Mouse (Mus musculus): ENCODE results near the gene Clip4.
A peak's percentile ranks its signal among the peaks of the same experiment; 100 is the strongest.
"Not testable (repeated sequence)": the region's sequence is repeated elsewhere in the genome, so short reads cannot be mapped to it uniquely, and the experiment has no call there.

Gene Clip4

DNA sequence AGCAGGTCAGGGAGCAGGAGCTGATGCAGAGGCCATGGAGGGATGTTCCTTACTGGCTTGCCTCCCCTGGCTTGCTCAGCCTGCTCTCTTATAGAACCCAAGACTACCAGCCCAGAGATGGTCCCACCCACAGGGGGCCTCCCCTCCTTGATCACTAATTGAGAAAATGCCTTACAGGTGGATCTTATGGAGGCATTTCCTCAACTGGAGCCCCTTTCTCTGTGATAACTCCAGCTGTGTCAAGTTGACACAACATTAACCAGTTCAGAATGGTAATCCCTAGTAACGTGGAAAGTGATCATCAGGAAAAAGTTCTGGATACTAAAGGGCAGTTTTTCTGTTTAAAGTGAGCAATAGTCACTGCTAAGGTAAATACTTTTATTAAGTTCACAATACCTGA is at the start of gene Clip4:
Gene Clip4 (plus strand): TSS at position 301 of the 400 bp plus-strand sequence.
- DNase-seq = not testable (repeated sequence)

DNA sequence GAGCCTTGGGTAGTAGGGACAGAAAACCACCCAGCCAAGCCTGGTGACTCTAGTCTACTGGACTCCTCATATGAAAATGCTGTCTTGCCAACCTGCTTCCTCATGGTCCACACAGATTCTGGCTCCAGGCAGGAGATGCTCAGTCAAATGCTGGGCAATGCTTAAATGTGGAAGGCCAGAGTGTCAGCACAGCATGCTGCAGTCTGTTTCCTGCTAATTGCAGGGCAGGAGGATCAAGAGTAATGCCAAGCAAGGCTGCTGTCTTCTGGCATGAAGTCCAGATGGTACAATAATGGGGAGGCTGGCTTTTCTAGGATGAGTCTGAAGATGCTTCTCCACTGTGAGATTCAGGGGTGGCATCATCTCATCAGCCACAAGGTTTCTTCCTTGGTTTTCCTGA is 47.8 kb upstream of the Clip4 start:
- DNase-seq = peak; percentile 87

DNA sequence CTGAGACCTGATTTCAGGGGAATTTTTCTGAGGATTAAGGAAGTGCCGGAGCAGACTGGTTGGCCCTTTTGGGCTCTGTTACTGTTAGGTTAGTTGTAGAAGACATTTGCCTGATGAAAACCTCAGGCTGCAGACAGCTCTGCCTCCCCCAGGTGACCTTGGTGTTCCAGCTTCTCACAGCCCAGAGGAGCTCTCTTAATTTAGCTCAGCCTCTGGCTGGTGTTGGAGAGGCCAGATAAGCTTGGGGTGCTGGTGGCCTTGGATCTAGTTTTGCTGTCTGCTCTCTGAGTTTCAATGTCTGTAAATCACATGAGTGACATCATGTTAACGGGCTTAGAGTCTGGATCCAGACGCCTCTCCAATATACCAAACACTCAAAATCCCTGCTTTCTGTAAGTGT is 47.3 kb upstream of the Clip4 start:
- no peak for DNase-seq

DNA sequence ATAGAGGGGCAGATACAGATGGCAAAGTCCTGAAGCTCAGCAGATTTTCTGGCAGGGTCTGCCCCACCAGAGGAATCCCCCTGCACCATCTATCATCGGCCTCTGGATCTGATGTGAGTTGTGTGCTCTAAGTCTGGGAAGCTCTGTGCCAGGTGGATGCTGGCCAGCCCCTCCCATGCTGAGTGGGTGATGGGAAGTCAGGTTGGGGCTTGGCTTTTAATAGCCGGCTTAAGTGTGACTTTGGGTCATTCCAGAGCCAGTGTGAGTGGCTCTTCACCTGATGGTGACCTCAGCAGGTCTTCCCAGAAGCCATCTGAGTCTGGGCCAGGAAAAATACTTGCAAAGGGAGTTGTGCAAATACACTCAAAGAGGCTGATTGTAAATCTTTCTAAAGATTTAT is 37.6 kb upstream of the Clip4 start:
- DNase-seq = no peak

DNA sequence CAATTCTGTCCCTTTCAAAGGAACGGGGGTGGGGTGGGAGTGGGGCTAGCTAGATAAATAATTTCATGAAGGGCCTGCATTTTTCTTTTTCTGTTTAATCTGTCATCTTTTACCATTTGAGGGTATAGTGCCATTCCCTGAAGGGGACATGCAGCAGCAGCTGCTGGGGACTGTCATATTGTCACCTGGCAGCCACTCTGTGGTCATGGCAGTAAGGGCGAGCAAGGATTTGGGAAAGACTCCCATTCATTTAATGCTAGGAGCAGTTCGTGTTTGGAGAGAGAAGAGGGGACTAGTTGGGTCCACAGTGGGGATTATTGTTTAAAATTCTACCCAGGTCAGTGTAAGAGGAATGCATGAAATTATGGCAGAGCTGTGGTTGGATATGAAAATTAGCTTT is 31.8 kb upstream of the Clip4 start:
- DNase-seq = no peak

DNA sequence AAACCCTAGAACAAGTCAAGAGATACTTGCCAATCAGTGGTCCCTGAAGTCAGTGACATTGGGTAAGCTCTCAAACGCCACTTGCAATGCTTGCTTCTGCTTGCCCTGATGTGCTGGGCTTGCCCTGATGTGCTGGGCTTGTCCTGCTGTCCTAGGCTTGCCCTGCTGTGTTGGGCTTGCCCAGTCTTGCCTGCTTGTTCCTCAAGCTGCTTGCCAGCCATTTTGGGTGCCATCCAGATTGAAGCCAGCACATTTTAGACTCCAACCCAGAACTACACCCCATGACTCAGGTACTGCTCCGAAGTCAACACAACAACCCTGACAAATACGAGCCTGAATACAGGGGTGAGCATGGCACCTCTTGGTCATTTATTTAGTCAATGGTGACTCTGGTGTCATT is 26.1 kb upstream of the Clip4 start:
- DNase-seq = no peak

GRCm38 (mm10) chr17:71742935-71743334 is 25.3 kb upstream of the Clip4 start:
- no peak for DNase-seq

GRCm38 (mm10) chr17:71746114-71746513 is 22.2 kb upstream of the Clip4 start:
- peak; percentile 72 for DNase-seq

GRCm38 (mm10) chr17:71747561-71747960 is 20.7 kb upstream of the Clip4 start:
- no peak for DNase-seq

DNA sequence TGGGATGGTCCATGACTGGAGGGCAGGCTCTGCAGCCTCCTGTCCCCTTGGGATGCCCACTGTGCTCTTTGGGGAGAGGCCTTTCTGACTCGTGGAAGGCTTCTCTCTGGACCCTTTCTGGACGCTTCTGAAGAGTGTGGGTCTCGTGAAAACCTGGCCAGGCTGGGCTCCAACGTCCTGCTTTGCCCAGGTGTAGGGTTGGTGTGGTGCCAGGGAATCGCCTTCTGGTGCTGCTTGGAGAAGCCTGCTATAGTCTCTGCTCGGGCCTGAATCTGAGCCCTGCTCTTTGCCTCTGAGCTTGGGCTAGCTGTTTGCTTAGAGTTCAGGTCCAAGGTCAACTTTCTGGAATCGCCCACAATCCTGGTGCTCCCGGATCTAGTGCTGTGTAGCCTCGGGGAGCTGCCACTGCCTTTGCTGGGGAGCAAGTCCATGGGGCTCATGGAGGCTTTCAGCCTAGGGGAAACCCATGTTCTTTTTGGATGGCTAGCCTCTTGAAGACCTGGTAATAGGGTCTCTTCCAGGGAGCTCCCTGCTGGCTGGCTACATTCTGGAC is 18.6 kb upstream of the Clip4 start:
- DNase-seq = no peak

GRCm38 (mm10) chr17:71752831-71753230 is 15.4 kb upstream of the Clip4 start, which contains the start of gene Pcare:
TSS of gene Pcare (minus strand) at chr17:71752894.
- DNase-seq = no peak

- DNase-seq = no peak
Observed at GRCm38 (mm10) chr17:71760536-71760935, 7.7 kb upstream of the Clip4 start.

DNA sequence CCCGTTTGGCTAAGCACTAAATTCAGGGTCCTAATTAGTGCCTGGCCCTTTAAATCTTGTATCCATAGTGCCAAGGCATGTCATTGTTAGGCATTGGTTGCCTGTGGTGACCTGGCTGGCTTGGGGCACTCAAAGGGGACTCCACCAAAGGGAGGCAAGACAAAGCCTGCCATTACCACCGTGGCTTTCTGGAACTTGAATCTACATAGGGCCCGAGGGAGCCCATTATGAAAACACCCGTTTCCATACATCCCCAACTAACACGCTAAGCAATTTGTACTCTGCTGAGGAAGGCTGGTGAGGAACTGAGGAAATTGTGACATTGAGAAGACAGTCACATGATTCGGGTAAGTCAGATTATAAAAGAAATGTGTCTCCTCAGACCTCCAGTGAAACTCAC is 1.3 kb downstream of the Clip4 start:
- DNase-seq = no peak

DNA sequence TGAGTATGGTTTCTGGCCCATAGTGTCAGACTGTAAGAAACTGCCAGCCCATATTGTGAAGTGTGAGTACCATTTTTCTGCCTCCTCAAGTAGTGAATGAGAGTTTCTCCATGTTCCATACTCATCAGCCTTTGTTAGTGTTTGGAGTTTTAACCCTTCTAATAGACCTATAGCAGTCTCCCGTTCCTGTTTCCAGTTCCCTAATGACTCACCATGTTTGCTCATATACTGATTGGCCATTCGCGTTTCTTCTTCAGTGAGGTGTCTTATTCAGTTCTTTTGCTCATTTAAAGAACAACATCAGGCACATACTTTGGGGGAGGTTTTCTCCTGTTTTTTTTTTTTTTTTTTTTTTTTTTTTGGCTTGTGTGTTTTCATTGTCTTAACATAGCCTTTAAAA is 2.4 kb downstream of the Clip4 start:
- no peak for DNase-seq

GRCm38 (mm10) chr17:71774173-71774572 is 5.9 kb downstream of the Clip4 start:
- no peak for DNase-seq

DNA sequence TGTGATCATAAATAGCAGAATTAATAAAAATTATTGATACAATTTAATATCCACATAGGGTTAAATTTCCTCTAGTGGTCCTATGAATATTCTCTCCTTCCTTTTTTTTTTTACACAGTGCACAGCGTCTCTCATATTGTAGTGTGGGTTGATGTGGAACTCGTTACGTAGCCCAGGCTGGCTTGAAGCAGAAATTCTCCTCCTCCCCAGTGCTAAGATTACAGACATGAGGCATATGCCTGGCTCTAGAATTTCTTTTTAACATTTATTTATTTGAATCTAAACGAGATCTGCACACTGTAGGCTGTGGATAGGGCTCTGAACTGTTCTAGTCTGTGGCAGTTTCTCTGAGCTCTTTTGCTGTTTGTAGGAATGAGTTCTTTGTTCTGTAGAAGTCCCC is 7.0 kb downstream of the Clip4 start:
- DNase-seq = no peak

DNA sequence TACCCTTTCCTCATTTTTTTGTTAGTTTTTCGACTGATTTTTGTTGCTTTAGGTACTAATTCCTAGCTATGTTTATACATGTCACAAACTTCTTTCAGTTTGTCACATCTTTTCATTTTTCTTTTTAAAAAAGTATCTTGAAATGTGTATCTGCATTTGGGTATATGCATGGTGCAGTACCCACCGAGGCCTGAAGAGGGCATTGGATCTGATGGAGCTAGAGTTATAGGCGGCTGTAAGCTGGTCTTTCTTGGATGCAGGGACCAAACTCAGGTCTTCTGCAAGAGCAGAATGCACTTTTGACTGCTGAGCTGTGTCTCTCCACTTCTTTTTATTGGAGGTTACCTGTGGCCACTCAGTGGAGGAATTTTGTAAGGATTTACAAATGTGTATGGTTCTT is 10.4 kb downstream of the Clip4 start:
- no peak for DNase-seq

DNA sequence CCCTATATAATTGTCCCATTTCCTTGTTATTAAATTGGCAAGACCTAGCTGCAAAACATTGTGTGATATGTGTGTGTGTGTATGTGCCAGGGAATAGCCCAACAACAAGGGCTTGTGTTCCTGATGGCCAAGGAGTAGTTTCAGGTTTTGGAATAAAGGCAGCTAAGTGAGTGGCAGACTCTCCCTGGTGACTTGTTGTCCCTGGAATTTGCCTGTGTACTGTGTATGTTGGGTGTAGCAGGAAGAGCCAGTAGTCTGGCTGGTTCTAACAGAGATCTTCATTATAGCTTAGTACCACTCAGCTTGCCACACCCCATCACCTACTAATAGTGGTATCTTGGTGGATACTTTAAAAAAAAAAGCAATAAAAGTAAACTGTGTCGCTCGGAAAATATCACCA is 12.2 kb downstream of the Clip4 start:
- DNase-seq = no peak

DNA sequence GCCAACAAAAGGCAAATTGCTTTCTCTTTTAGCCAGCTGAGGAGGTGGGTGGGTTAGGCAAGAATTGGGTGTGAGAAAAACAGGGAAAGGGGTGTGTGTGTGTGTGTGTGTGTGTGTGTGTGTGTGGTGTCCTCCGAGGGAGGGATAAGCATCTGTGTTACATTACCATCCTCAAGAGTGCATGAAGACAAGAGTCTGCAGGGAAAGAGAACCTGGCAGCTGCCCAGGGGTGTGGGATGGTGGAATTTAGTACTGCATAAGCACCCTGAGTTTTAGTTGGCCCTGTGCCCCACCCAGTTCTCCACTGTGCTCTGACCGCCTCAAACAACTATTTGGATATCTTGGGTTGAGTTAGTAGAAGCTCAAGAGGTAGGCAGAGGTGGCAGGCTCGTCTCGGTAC is 12.7 kb downstream of the Clip4 start:
- DNase-seq = no peak

DNA sequence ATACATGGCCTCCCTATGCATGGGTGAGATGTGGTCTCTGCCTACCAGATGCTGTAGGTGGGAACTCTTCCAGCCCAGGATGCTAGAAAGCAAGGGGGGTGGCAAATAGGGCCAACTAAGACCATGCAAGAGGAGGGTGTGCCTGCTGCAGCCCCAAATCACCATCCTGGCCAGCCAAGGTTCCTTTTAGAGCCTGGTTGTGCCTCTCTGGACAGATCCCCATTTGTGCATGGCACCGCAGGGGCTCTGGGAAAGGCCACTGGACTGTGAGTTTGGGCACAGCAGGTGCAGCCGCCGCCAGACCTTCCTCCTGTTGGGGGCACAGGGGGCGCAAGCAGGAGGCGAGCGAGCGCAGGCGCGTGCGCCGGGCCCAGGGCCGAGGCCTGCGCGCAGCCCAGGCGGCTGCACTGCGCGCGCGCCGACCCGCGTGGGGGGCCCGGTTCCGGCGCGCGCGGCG is 14.0 kb downstream of the Clip4 start:
- DNase-seq = peak; percentile 4

- no peak for DNase-seq
Observed at GRCm38 (mm10) chr17:71782699-71783365, 14.6 kb downstream of the Clip4 start.

- no peak for DNase-seq
Observed at GRCm38 (mm10) chr17:71783366-71783735, 15.1 kb downstream of the Clip4 start.

- DNase-seq = no peak
Observed at GRCm38 (mm10) chr17:71786456-71786855, 18.2 kb downstream of the Clip4 start.

DNA sequence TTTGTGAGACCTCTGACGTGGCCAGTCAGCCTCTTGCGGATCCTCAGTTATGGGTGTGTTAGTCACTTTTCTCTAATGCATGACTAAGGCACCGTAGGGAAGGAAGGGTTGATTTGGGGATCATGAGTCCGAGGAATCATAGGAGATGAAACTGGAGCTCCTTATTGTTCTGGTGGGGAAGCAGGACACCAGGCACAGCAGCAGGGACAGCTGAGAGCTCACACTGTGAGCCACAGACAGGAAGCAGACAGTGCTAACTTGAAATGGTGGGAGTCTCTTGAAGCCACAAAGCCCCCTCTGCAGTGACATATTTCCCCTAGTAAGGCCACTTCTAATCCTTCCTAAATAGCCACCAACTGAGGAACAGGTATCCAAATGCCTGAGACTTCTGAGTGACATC is 22.8 kb downstream of the Clip4 start:
- DNase-seq = no peak

DNA sequence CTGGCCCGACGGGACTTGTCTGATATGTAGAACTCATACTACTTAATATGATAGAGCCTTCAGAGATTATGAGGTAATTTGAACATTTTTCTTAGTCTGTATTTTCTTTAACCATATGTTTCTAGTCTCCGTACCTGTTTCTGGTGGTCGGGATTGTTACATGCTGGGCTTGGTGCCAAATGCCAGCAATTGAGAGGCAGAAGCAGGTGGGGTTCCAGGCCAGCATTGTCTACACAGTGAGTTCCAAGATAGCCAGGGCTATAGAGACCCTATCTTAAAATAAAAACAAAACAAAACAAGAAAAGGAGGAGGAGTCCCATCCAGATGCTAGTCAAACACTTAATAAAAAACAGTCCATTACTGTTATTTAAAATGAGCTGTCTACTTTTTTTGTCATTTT is 23.3 kb downstream of the Clip4 start:
- no peak for DNase-seq
